Mouse (Mus musculus): ENCODE measurements around the gene Adamts17. TPM values are rescaled to one million over a fixed set of nuclear protein-coding genes. Genes with fewer than 3 reads are reported as not detected.

Adamts17 gene
- total RNA-seq, 2 experiments from 2014 or later = 19.0 to 24.1 TPM

DNA sequence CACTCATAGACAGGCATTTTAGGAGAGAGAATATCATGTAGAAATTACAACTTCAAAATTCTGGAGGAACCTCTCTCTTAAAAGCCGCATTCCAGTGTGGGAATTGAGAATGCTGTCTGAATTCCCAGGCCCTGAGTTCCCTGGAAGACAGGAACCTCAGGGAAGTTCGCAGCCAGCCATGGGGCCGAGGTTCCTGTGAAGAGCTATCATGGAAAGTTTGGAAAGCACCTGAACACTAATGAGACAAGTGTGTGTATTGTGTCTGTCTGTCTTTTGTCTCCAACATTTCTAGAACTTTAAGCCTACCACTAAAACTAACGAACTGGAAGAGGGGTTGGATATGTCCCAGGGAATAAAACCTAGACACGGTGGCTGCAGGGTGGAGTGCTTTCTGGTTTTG lies 170.3 kb downstream of the Adamts17 start:
- intact Hi-C loops (cut with DNase I) = no loop called here
- DNase-seq (ENCODE audit: extremely low spot score in 1 of 2, low spot score in 2 of 2) = no peak

DNA sequence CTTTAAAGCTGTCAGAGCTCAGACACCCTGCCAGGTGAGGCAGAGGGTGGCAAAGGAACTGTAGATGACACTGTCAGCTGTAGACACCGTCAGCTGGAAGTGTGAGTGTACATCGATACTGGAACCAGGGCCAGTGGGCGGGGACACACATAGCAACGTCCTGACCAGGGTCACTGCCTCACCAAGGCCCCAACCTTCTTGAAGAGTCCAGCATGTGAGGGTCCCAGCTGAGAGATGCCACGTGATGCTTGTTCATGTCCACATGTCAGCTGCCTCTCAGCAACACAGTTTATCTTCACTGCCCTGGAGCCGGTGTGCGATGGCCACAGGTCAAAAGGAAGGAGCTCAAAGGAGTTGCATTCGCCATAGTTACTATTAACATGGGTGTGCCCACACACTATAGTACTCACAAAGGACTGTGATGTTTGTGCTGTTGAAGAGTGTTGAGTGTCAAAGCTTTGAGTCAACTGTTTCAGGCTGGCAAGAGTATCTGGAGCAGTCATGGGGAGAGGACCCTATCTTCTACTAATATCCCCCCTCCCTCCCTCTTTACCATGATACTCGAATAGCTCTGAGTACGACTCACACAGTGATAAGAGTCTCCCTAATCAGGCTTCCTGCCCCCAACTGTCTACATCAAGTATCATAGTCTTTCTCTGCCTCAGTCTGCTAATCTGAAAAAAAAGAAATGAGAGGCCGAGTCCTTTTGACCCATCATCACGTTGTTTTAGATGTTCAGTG lies 172.6 kb downstream of the Adamts17 start:
- intact Hi-C loops (cut with DNase I) = no loop called here
- no peak for DNase-seq (ENCODE audit: extremely low spot score in 1 of 2, low spot score in 2 of 2)

DNA sequence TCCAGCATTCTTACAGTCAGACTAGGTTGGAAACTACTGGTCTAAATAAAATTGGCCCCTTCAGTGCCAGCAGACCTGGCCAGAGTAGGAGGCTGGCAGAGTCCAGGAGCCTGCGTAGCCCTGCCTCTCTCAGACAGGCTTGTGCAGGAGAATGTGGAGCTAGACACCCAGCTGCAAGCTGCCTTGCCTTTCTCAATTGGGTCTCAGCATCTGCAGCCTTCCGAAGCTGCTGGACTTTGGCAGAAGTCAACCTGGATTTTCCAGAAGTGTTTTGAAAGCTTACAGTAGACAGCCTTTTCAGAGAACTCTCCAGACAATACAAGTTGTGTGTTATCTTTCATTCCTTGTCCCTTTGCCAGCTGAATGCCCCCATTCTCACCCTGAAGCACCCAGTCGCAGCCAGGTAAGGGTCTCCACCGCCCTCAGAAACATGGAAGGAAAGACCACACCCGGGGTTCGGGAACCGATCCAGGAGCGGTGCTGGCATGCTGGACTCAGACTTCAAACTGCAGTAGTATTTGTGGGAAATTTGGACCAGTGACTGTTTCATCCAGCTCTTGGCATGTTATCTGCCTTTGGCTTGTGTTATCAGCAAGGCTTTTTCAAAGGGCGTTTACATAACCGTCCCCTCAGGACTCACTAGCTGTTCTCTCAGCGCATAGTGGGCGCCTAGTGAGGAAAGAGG lies 173.8 kb downstream of the Adamts17 start:
- intact Hi-C loops (cut with DNase I) = no loop called here
- no peak for DNase-seq (ENCODE audit: extremely low spot score in 1 of 2, low spot score in 2 of 2)

DNA sequence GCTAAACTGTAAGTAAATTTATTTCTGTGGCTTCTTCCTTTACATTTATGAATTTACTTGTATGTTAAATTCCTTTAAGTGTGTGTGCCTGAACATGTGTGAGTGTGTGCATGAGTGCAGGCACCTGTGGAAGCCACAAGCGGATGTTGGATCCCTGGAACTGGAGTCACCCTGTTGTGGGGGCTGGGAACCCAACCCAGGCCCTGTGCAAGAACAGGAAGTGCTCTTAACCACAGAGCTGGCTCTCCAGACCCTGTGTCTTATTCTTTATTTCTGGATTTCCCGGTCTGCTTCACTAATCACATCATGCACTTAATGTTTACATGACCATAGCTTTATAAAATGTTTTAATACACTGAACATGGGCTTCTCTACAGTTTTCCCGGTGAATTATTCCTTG lies 180.4 kb downstream of the Adamts17 start:
- no peak for DNase-seq (ENCODE audit: extremely low spot score in 1 of 2, low spot score in 2 of 2)
- intact Hi-C loops (cut with DNase I) = no loop called here

DNA sequence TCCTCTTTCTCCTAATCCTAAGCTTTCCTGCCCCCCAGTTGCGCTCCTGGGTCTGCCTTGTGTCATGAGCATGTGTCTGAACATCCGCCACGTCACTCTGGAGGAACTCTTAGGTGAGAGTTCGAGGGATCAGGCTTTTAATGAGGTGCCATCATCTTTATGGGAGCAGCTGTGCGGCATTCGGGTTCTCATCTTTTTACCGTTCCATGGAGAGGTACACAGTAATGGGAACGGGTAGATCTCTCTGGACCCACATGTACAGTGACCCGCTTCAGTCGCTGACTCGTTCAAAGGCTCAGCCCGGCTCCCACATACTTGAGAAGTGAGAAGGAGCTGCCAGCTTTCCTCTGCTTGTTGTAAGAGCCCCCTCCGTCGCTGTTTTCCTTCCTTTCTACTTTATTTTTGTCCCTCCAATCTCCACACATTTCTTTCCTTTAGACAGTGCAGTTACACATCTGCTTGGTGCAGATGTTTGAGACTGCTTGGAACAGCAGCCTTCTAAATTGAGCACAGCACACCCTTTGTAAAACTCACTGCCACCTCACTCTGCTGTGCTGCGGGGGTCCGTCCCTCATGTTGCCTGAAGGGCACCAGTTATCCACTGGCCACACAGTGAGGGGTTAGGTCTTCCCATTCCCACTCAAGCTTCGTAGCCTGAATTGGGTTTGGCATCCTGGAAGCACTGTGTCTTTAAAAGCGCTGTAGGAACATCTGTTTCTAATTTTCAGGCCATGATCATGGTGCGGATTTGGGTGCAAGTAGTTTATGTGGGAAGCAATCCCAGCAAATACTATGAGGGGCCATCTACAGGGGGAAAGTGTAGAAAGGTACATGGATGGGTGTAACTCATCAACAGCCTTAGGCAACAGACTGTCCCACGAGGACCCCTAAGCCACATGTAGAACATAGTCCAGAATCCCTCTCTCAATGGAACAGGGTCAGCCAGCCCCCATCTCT lies 186.9 kb downstream of the Adamts17 start:
- intact Hi-C loops (cut with DNase I) = no loop called here
- DNase-seq (ENCODE audit: extremely low spot score in 1 of 2, low spot score in 2 of 2) = no peak

DNA sequence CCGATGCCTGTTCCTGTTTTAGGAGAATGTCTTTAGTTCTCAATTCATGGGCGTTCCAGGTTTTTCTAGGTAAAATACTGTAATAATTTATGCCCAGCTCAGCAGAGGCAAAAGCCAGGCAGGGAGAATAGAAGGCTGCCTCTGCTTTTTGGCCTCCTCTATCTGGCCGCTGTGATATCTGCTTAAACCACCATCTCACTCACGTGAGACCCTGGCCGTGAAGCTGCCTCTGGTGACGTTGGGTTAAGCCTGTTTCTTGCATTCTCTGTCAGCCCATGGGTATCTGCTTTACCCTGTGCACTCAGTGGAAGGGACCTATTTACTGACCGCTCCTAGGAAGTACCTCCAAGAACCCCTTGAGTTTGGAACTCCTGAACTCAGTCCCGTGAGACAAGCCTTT lies 187.7 kb downstream of the Adamts17 start:
- DNase-seq (ENCODE audit: extremely low spot score in 1 of 2, low spot score in 2 of 2) = no peak
- intact Hi-C loops (cut with DNase I) = no loop called here

DNA sequence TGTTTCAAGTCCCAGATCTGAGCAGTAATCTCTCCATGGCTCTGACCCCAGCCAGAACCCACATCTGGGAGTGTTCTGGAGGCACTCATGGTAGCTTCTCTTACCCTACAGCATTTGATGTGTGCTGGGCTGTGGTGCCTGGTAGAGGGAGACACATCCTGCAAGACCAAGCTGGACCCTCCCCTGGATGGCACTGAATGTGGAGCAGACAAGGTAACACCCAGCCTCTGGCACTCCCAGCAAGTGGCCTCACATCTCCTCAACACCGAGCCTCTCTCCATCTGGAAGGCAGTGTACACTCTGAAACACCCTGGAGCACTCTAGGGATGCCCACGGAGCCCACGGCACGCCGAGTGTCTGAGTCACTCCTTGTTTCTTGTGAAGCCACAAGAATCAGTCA lies 188.2 kb downstream of the Adamts17 start:
- intact Hi-C loops (cut with DNase I) = no loop called here
- no peak for DNase-seq (ENCODE audit: extremely low spot score in 1 of 2, low spot score in 2 of 2)

DNA sequence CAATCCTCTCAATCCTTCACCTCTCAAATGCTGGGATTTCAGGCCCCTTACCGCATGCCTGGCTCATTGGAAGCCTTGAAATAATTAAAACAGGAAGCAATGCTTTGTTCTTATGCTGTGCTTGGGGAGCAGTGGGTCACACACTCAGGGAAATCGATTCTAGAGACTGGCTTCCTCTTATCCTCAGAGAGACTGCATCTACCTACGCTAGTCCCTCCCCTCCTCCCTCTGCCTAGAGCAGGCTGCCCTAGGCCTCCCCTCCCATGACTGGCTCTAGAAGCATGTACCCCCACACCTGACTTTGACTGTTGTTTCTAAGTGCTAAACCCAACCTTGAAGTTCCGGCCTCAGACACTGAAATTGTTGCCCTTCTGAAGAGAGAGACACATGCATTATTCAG lies 189.4 kb downstream of the Adamts17 start:
- no peak for DNase-seq (ENCODE audit: extremely low spot score in 1 of 2, low spot score in 2 of 2)
- intact Hi-C loops (cut with DNase I) = no loop called here

DNA sequence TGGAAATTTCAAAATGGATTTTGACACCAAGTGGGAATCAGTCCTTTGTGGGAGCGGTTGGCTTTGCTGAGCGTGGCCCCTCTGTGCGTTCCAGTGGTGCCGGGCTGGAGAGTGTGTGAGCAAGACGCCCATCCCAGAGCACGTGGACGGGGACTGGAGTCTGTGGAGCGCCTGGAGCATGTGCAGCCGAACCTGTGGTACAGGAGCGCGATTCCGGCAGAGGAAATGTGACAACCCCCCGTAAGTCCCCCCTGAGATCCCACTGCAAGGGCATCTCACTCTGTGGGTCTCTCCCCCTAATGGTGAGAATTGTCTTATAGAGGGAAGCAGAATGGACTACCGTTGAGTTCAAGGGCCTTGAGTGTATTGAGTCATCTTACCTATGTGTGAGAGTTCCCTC lies 189.9 kb downstream of the Adamts17 start:
- no peak for DNase-seq (ENCODE audit: extremely low spot score in 1 of 2, low spot score in 2 of 2)
- intact Hi-C loops (cut with DNase I) = no loop called here

DNA sequence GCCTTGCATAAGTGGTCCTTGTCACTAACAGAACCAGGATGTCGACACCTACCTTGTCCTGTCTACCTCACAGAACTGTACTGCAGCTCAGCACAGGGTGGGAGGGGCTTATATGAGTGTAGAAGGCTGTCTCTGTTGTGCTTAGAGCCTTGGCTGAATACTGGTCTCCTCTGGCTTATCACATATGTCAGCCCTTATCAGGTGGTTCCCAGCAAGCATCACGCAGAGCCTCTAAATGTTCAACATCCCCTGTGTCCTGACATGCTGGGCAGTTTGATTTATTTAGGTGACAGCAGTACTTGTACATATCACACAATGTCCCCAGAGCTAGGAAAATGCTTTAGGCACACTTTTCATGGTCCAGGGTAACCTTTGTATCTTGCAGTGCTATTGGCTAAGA lies 191.7 kb downstream of the Adamts17 start:
- no peak for DNase-seq (ENCODE audit: extremely low spot score in 1 of 2, low spot score in 2 of 2)
- intact Hi-C loops (cut with DNase I) = no loop called here

DNA sequence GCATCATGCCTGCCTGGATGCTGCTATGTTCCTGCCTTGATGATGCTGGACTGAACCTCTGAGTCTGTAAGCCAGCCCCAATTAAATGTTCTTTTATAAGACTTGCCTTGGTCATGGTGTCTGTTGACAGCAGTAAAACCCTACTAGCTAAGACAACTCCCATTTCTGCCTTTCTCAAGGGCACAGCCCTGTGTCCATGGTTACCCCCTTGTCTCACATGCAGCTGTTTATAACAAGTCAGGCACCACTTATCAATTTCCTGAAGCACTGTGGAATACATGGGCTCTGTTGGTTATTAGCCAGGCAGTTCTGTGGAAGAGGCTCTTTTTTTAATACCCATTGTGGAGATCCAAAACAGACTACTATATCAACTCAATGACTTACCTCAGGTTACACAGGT lies 193.1 kb downstream of the Adamts17 start:
- DNase-seq (ENCODE audit: extremely low spot score in 1 of 2, low spot score in 2 of 2) = no peak
- intact Hi-C loops (cut with DNase I) = no loop called here

DNA sequence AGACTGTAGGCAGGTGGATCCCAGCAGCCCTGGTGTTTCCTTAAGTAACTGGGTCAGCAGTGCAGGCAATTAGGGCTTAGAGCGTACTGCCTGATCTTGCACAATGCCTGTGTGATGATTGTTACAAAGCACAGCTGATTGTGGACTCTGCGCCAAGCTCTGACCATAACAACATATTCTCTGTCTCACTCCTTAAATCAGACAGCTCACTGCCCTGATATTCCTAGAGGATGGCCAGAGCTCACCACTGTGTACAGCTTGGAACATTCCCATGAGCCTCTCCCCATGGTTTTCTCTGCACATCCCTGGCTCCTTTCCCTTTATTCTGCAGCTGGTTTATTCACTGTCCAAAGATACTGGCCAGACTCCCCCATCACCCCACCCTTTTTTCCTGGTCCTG lies 194.8 kb downstream of the Adamts17 start:
- intact Hi-C loops (cut with DNase I) = no loop called here
- no peak for DNase-seq (ENCODE audit: extremely low spot score in 1 of 2, low spot score in 2 of 2)

DNA sequence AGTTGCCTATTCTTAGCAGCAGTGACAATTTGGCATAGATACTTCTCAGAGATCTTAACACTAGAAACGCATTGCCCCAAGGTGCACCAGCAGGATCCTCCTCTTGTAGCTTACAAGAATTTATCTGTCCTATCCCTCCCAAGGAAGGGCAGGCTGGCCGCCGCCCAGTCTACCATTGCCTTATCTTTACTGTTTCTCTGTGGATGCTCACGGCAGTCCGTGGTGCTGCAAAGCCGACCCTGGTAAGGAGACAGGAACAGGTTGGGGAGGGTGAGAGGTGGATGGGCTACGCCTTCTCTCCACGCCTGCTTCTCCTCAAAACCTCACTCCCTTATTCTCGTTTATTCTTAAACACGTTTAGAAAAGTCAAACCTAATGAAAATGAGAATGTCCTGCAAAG lies 195.7 kb downstream of the Adamts17 start:
- intact Hi-C loops (cut with DNase I) = no loop called here
- DNase-seq (ENCODE audit: extremely low spot score in 1 of 2, low spot score in 2 of 2) = no peak

DNA sequence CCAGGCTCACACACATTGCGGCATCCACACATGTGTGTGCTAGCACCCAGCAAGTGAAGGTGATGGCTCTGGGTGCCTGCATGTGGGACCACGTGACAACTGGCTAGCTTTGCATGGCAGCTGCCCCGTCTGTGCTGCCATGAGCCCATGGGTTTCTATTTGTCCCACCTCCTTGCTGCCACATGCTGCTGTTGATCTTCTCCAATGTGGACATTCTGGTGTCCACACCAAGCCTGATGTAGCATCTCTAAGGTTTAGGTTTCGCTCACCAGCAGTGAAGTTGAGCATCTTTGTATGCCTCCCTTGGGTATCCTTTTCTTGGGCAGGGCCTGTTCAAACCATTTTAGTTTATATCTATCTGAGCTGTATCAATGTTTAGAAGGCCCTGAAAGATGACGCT lies 196.1 kb downstream of the Adamts17 start:
- DNase-seq (ENCODE audit: extremely low spot score in 1 of 2, low spot score in 2 of 2) = no peak
- intact Hi-C loops (cut with DNase I) = no loop called here

DNA sequence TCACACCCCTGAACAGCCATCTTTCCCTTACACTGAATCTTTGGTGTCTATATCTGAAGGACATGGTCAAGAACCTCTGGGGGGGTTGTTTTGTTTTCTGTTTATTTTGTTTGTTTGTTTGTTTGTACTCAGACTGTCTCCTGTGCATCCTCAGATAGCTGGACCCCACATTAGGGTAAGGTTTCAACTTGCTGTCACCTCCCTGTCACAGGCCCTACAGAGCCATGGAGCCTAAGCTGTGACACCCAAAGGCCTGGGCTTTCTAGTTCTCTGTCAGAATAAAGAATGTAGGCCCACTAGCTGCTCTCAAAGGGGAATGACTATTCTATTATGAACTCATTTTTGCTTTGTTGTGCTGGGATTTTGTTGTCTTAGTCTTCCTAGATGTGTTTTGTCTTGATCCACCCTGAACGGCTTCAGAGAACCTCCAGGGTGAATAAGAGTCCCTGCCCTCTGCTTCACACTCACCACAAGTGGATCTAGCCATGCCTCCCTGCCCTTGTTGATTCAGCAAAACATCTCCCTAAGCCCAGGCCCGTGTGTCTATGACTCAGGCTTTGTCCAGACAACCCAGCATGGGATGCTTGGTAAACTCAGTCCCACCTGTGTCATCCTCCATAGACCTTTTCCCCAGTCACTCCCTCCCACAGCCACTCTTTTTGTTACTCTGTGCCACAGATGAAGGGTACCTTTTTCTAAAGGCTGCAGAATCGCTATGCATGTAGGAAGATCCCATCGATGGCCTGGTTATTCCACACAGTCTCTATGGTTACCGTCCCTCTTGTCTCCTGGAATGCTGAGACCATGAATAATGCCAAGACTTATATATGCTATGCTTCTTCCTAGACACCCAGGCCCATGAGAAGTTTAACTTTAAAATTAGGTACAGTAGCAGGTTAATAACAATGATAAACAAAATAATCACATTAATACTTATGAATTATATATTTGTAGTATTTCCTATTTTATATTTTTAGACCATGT lies 197.3 kb downstream of the Adamts17 start:
- intact Hi-C loops (cut with DNase I) = no loop called here
- no peak for DNase-seq (ENCODE audit: extremely low spot score in 1 of 2, low spot score in 2 of 2)

DNA sequence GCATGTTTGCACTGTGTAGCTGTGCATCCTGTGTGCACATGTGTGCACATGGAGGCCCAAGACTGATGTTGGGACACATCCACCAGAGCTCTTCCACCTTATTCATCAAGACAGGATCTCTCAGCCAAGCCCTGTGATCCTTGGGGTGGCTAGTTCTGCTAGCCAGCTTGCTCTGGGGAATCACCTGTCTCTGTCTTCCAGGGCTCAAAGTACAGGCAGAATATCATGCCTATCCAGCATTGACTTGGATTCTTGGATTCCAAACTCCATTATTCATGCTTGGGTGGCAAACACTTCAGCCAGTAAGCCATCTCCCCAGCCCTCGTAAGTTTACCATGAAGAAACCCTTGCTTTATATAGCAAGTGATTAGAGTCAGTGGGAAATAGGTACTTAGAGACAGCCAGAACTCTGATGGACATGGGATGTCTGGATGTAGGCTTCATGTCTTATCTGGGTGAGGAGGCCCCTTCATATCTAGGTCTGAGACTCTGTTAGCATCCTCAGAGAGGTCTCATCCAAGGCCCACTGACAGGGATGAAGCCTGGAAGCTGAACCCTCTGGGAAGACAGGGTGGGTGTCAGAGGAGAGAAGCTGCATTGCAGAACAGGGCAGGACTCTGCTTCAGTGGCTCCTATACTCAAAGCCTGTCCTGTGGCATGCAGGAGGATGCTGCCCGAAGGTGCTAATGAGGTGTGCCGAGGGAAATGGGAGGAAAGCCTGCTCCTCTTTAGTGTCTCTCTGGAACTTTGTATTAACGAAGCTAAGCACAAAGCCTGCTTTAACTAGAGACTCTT lies 198.4 kb downstream of the Adamts17 start:
- intact Hi-C loops (cut with DNase I) = no loop called here
- DNase-seq (ENCODE audit: extremely low spot score in 1 of 2, low spot score in 2 of 2) = no peak

DNA sequence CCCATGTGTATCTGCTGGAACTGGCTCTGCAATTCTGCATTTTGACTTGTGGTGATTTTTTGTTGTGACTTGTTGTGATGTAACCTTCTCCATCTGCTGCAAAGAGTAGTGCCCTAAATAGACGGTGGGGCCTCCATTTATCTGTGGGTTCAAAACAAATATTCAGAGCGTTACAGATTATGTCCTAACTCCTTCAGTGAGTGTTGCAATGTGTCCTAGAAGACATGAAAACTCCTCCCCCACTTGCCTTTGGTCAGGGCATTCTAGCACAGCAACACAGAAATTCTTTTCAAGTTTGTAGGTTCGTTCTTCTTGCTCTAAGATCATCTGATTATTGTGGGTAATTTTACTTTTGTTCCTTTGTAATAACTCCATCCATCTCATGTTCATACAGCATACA lies 199.6 kb downstream of the Adamts17 start:
- intact Hi-C loops (cut with DNase I) = no loop called here
- no peak for DNase-seq (ENCODE audit: extremely low spot score in 1 of 2, low spot score in 2 of 2)

DNA sequence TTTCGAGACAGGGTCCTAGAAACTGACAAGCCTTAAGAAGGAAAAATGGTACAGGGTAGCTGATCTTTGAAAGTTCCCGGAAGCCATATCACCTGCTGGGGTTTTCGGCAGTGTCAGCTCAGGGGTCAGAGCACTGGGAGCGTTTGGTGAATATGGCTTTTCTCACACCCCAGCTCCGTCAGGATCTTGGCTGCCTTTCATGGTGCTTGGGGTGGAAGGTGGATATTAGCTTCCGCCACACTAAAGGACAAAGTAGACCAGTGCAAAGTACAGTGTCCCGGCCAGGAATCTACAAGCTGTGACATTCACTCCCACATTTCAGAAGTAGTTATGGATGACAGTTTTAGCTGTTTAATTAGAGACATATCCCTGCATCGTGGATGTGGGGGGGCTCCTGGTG lies 200.3 kb downstream of the Adamts17 start:
- intact Hi-C loops (cut with DNase I) = no loop called here
- no peak for DNase-seq (ENCODE audit: extremely low spot score in 1 of 2, low spot score in 2 of 2)

Data from left cerebral cortex, postnatal 10 days (tissue).